Mouse (Mus musculus) spleen, postnatal 10 days (tissue): ENCODE data around the gene Pla1a.
A peak's percentile ranks its signal among the peaks of the same experiment; 100 is the strongest.

Source experiments
- DNase-seq, 2 experiments: peaks; one replicate each; pipeline ENCODE4 v3.0.0; 2021 to 2022; ENCODE audit warnings: low spot score in 2 of 2

The Pla1a gene

DNA sequence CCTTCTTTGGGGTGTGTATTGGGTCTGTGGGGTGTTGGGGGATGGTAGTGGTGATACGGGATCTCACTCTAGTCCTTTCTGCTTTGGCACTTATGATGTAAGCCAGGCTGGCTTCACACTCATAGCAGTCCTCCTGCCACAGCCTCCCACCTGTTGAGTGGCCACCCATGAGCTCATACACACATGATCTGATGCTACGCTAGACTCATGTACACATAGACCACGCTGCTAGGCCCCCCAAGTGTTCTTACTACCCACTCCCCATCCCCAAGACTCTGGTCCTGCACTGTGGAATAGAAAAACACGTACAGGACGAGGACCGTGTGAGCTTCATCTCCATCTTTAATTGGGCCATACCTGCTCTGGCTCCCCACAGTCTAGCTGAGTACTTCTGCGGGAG lies 63.9 kb downstream of the Pla1a start:
- DNase-seq: no peak

GRCm38 (mm10) chr16:38368336-38368735 lies 64.6 kb downstream of the Pla1a start:
- DNase-seq: no peak

DNA sequence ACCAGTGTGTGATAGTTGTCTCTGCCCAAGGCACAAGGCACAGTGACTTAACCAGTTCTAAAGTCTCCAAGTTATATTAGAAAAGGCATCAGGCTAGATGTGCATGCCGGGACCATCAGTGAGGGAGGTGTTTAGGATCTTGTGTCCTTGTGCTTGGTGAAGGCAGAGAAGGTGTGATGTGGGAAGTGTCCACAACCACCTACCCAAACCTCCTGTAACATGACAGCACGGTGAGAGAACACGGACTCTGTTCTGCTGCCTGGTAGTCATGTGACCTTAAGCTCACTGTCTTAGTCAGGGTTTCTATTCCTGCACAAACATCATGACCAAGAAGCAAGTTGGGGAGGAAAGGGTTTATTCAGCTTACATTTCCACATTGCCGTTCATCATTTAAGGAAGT lies 66.7 kb downstream of the Pla1a start:
- no peak for DNase-seq

GRCm38 (mm10) chr16:38365390-38365789 lies 67.6 kb downstream of the Pla1a start:
- no peak for DNase-seq

DNA sequence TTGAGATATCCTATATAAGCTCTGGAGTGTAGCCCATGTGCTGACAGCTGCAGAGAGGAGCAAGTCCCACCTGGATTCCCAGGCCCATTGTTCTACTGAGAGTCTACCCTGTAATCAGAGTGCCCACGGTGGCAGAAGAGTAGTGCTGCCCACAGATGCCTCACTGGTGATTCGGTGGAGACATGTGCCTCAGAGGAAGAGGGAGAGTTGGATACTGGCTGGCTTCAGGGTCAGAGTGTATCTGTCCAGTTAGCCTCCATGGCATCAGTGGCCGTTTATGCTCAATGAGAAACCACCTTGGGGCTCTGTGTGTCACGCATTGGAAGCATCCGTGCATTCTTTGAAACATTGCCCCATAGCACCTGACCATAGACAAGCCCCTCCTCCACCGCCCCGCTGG lies 69.3 kb downstream of the Pla1a start:
- DNase-seq: no peak

- DNase-seq: no peak
Observed at GRCm38 (mm10) chr16:38363256-38363595, 69.7 kb downstream of the Pla1a start.

GRCm38 (mm10) chr16:38362493-38363255 lies 70.3 kb downstream of the Pla1a start:
- no peak for DNase-seq

GRCm38 (mm10) chr16:38361933-38362332 lies 71.0 kb downstream of the Pla1a start, which contains the start of gene Popdc2:
Popdc2 (plus strand) TSS chr16:38362209.
- DNase-seq: no peak

- no peak for DNase-seq
Observed at GRCm38 (mm10) chr16:38360317-38360716, 72.6 kb downstream of the Pla1a start.

GRCm38 (mm10) chr16:38359857-38360256 lies 73.1 kb downstream of the Pla1a start:
- no peak for DNase-seq

GRCm38 (mm10) chr16:38359241-38359640 lies 73.7 kb downstream of the Pla1a start:
- no peak for DNase-seq

GRCm38 (mm10) chr16:38358256-38358812 lies 74.6 kb downstream of the Pla1a start:
- no peak for DNase-seq

GRCm38 (mm10) chr16:38354185-38354913 lies 78.6 kb downstream of the Pla1a start:
- DNase-seq: no peak

GRCm38 (mm10) chr16:38353642-38354041 lies 79.3 kb downstream of the Pla1a start:
- DNase-seq: no peak

DNA sequence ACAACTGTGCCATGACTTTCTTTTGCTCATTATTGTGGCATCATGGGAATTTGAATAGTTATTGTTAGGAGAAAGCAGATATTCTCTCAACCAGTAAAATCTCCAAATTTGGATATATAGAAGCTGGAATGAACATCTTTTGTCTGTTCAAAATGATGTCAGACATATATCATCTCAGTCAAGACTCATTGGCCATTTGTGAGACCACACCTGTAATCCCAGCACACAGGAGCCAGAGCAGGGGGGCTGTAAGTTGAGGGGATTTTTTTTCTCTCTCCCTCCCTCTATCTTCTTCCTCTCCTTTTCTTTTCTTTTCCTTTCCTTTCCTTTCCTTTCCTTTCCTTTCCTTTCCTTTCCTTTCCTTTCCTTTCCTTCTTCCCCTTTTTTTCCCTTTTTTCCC lies 80.1 kb downstream of the Pla1a start:
- DNase-seq: no peak

DNA sequence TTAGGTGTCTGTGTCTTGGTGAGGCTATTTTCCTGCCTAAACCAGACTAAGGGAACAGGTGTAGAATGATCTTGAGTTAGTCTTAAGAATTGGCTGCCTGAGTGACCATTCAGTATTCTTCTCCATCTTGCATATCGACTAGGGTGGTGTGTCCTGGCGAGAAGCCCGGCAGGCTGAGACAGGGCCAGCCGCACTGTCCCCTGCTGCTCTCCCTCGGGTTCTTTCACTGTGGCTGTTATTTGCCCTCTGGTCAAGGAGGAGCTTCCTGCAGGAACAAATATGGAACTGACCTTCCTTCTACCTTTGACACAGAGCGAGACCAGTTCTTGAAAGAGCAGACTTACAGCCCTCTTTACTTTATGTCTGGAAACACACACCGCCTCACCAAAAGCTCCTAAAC lies 80.9 kb downstream of the Pla1a start:
- no peak for DNase-seq

DNA sequence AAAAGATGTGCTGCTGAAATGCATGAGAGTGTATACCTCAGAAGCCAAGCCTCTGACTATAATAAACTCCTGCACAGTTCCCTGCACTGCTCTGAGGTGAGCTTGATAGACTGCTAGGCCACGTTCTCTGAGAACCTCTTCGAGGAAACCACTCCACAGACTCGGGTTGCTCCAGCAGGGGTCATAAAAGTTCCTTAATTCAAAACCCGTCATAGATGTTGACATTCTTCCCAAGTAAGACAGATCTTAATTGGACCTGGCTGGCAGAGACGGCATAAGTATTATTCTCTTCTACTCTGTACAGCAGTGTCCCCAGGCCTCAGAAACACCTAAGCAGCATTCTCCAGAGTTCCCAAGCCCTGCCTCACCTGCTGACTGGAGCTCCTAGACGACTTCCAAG lies 82.0 kb downstream of the Pla1a start:
- DNase-seq: no peak

DNA sequence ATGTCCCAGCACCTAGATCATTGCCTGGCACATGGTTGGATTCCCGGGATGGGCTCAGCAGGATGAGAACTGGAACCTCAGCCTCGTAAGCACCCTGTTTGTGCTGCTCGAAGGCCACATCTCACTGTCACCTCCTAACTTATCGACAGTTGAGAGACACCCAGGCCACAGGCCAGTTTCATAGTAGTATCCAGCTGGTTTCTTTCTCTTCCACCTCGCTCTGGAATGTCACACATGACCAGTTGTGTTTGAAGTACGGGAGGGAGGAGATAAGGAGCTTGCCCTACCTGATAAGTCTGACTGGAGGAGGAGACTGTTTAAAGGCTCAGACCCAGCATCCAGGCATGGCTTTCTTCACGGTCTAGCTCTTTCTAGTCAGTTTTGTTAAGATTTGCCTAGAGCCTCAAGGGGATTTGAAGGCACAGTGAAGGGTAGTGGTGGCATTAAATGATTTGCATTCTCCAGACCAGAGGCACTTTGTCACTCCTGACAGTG lies 82.5 kb downstream of the Pla1a start:
- DNase-seq: no peak

DNA sequence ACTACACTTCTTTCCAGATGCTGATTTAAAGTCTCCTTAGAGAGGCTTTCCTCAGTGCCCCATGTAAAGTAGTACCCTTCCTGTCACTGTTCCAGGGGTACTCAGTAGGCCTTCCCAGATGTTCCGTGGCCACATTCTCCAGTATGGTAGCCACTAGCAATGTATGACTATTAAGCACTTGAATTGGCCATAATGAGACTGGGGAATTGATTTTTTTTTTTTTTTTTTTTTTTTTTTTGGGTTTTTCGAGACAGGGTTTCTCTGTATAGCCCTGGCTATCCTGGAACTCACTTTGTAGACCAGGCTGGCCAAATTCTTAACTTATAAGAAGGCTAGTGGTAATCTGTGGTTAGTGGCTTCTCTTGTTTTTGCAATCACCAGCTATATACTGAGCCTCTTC lies 83.1 kb downstream of the Pla1a start:
- no peak for DNase-seq

DNA sequence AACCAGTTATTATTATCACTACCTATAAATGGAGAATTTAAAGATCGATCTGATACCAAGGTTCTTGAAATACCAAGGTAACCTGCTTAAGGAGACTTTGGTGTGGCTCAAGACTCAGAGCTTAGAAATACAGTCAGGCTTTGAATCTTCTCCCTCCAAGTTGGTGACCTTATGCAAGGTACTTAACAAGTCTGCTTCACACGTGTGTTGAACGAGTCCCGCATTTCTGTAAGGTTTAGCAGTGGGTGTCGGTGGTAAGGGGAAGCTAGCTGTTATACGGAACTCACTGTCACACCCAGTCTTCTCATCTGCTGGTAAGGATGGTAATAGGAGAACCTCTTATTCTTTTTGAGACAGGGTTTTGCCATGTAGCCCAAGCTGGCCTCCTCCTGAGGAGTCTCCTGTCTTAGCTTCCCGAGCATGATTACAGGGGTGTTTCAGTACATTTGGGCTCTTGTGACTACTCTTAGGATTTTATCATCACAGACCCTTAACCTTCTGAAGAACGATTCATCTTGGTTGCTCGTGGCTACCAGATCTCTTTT lies 84.7 kb downstream of the Pla1a start:
- no peak for DNase-seq

DNA sequence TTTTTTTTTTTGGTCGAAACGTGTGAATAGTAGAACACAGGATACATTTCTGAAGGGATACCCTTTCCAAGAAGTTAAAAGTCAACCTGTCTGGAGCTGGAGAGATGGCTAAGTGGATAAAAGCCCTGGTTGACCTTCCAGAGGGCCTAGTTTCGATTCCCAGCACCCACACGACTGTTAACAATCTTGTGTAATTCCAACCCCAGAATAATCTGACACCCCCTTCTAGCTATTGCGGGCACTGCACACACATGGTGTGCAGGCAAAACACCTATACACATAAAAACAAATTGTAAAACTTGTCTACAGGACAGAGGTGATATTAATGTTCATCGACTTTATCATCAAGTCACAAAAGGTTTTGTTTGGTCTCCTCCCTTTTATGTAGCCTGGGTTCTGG lies 85.4 kb downstream of the Pla1a start:
- DNase-seq: no peak

GRCm38 (mm10) chr16:38346529-38347325 lies 86.2 kb downstream of the Pla1a start, which contains the start of the genes Cox17 and Gm21987:
Cox17 (plus strand) TSS chr16:38346991.
Gm21987 (plus strand) TSS chr16:38347040.
- DNase-seq: peak; percentile 84 to 95
